Mouse (Mus musculus) c-Kit-positive CD71-positive TER-119-positive erythroid progenitor cells, embryonic 14.5 days (primary cell): Measurements from ENCODE around the gene Htr2c.

Experiments
- DNase-seq: peaks from one replicate; pipeline ENCODE4 v3.0.0-alpha.2; 2013; ENCODE audit warnings: low spot score

Htr2c gene

DNA sequence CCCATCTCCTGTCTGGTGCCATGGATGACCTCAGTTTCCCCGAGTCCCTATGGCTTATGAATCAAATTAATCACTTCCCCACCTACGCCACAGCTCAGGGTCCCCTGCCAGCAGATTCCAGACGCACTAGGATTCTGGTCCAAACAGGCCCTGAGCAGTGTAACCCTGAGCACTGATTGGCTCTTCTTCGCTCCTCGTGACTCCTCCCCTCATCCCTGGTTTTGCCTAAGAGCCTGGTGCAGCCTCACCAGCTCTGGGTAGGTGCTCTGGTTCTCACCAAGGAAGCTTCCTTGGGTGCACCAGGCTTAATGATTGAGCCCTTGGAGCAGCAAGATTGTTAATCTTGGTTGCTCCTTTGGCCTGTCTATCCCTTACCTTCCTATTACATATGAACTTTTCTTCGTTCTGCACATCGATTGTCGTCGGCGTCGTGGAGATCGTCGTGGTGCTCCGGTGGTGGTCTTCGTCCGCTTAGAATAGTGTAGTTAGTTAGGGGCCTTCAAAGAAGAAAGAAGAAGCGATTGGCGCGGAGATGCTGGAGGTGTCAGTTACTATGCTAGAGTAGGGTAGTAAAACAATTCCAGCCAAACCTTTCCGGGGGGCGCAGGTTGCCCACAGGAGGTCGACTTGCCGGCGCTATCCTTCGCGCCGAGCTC is at the start of gene Htr2c:
Gene Htr2c (plus strand): TSS at position 256 of the 656 bp plus-strand sequence.
- no peak for DNase-seq

DNA sequence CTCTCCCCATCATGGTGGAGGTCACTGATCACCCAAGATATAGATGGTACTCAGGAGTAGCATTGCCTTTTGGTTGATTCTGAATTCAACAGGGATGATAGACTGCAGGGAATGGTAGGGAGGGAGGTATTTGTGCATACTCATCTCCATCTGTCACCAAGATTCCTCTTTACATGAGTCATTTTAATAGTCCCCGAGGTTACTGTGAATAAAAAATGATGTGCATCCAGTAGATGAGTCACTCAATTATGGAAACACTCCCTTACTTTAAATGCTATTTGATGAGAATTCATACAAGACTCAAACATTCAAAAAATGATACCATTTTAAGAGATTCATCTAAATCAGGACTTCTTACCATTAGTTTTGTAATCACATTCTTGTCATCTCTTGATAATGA is 34.1 kb upstream of the Htr2c start:
- no peak for DNase-seq

DNA sequence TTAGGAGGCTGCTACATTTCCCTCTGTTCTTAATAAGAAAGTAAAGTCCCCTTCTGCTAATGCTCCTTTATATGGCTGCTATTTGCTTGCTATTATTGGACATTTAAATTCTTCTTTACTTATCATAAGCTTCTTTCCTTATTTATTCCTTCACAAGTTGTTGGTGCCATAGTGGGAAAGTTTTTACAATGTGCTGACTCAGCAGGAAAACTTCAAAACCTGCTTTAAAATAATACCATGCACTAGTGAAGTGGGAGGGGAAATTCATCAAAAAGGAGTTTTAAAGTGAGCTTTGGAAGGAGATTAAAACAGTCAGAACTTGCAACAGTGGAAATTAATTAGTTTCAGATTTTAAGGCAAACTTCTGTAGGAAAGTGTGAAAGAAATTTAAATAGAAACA is 26.0 kb upstream of the Htr2c start:
- DNase-seq: no peak

DNA sequence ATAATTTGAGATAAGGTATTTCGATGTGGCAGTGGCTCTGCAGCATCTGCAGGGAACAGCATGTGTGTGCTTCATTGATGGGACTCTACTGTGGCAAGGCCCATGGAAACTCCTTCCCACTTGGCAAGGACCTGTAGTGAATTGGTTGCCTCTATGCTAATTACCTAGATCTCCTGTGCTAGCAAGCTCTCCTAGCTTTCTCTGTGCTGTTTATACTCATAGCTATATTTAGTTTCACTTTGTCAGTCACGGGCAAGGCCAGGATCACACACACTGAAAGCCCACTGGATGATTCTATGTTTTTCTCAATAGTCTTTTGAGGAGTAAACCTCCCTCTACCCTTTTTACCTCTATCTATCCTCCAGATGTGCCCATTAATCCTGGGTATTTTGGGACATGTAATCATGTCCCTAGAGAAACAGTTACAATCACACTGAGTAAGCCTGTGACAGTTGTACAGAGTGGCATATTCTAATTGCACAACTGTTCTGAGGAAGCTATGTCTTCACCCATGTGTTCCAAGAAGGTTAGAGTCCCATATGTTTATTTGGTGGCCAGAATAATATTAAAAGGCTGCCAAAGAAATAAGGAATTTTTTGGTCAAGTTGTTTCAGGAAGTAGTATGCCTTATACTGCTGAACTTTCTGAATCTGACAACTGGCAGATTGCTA is 16.0 kb upstream of the Htr2c start:
- no peak for DNase-seq

DNA sequence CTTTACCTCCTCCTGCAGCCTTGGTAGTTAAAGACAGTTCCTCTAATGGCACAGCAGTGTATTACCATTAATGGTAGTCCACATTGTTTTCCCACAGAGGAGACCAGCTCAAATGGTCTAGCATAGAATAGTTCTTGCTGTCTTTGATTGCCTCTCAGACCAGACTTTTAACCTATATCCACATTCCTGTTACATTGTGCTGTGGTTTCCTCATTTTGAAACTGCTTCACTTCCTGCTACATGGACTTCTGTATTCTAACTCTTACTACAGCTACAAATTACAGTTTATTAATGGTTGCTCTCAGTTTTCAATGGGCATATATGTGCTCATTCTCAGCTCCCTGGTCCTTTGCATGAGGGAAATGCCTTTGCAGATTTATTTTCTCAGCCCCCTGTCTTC is 15.3 kb upstream of the Htr2c start:
- no peak for DNase-seq

DNA sequence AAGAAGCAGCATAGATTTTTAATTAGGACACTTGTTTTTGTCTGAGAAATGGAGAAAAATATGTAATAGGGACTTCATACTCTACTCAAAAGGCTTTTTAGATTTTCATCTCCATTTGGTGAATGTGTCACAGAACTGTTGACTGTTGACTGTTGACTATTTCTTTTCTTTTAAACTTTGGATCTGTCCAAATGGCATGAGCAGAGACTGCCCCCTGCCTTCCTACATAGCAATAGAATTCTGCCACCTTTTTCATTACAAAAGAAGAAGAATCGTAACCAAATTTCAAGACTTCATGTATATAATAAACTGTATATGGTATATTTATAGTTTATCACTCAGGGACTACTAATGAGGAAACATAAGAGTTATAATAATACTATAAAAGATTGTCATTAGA is 3.7 kb upstream of the Htr2c start:
- DNase-seq: no peak

DNA sequence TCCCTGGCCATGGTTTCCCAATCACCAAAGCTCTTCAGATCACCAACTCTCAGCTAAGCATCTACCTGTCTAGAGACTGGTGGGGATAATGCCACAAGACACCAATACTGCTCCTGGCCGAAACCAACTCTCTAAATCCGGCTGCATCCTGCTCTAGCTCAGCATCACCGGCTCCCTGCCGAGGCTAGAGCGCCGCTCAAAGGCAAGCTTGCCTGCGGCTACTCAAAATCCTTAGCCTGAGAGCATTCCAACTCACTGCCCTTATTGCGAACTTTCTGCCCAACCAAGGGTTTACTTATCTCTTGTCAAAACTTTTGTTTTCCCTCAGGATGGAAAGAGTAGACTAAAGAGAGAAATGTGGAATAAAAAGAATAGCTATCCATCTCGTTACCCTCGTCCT is 2.4 kb upstream of the Htr2c start:
- no peak for DNase-seq

- DNase-seq: no peak
These were observed 718 bp downstream of the Htr2c start for GRCm38 (mm10) chrX:146962914-146963547.

GRCm38 (mm10) chrX:146979931-146980330 is 17.6 kb downstream of the Htr2c start:
- DNase-seq: peak; percentile 3

- DNase-seq: no peak
These were observed 93.4 kb downstream of the Htr2c start for GRCm38 (mm10) chrX:147055730-147056129.

- no peak for DNase-seq
These were observed 109.3 kb downstream of the Htr2c start for GRCm38 (mm10) chrX:147071622-147072021.

DNA sequence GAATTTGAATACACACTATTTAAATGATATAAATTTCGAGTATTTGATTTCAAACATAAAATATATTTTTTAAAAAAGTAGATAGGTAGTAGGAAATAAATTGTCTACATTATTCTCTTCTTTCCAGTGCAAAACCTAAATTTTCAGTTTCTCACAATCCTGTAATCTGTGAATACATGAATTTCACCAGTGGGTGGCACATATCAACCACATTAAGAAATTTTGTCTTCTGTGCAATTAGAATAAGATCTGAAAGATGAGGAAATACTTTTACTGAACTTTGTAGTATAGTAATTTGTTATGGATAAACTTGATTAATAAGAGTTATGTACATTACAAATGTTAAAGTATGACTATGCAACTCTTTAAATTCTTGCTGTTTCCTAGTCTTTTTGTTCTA is 156.8 kb downstream of the Htr2c start:
- DNase-seq: no peak

GRCm38 (mm10) chrX:147215251-147215650 is 252.9 kb downstream of the Htr2c start:
- no peak for DNase-seq

- no peak for DNase-seq
These were observed 255.2 kb downstream of the Htr2c start for GRCm38 (mm10) chrX:147217382-147218013.

- no peak for DNase-seq
These were observed 276.7 kb downstream of the Htr2c start for GRCm38 (mm10) chrX:147238806-147239542.
